Mouse (Mus musculus) lung, adult 2 months (tissue): ENCODE measurements around the gene Swi5. TPM values are rescaled to one million over a fixed set of nuclear protein-coding genes. Genes with fewer than 3 reads are reported as not detected.

Experiments used
- DNase-seq: peaks from one replicate; pipeline ENCODE4 v3.0.0; 2022
- H3K4me1 ChIP-seq: fragments of 200-500 bp; 2 replicates; pipeline ENCODE4 v1.6.1; 2011; ENCODE audit warnings: low read length; ENCODE audit not compliant: control insufficient read depth, insufficient read depth
- H3K4me3 ChIP-seq: fragments of 200-500 bp; replicated peaks from 2 replicates; pipeline ENCODE3; 2011; ENCODE audit warnings: low read depth, mild to moderate bottlenecking, control low read depth, low read length; ENCODE audit errors: extremely low read depth
- CTCF ChIP-seq: fragments of 200-500 bp; IDR thresholded peaks from 2 replicates; pipeline ENCODE4 v1.5.1; 2011; ENCODE audit warnings: mild to moderate bottlenecking, low read length, control low read depth; ENCODE audit not compliant: insufficient read depth
- POLR2A ChIP-seq: fragments of 200-500 bp; IDR thresholded peaks from 2 replicates; pipeline ENCODE4 v1.6.1; 2011; ENCODE audit warnings: low read depth, mild to moderate bottlenecking, control low read depth, low read length, borderline replicate concordance; ENCODE audit errors: extremely low read depth
- WGBS: fragments of 180-500 bp; shearing (Covaris S2); methylation state at CpG from one replicate; pipeline ENCODE4 v1.1.7; 2018; 5-methylcytosine and 5-hydroxymethylcytosine counted together
- polyA plus RNA-seq: library from polyadenylated mRNA; depleted of rRNA; stranded (reverse); fragments of >200 nt; gene quantifications from 2 replicates; pipeline ENCODE4 v1.2.3, GENCODE M21; 2012

Gene Swi5
- polyA plus RNA-seq, 1 experiment: 135 TPM

DNA sequence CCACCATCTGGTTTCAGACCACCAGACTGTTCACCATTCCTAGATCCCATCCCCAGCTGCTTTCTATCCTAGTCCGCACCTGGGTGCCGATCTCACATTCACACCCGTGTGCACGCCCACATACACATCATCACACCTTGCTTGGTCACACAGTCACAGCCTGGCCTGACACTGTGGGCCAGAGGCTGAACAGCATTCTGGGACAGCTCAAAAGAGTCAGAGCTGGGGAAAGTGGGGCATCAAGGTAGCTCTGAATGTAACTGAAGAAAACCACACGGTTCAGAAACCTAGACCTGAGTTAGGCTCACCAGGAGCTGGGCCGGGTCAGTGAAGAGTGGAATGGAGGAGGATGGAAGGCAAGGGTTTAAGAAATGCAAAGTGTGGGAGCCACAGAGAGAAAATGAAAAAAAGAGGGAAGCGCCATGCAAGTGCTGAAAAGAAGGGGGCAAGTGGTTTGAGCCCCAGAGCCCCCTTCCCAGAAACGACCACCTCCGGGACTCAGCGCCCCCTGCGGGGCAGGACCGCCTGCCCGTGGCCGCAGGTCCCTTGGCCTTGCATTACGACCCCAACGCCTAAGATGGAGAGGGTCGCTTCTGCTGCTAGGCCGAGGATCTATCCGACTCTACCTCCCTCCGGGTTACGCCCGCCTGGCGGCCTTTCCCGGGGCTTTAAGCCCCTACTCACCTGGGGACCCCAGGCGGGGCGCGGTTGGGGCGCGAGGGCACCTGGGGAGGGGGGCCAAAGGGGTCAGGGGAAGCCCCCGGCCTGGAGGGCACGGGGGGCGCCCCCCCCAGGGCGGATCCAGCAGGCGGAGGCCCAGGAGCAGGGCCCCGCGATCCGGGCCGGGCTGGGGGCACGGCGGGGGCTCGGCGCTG is 23.8 kb upstream of the Swi5 start:
- Histone ChIP-seq H3K4me1 (peaks cover 8% of the 10 kb centered on the region; the same call in 1 of the 2 replicates), H3K4me3 (peak overlapping the region; percentile 10)
- no peak for DNase-seq
- TF ChIP-seq POLR2A (no peak), CTCF (no peak)
- WGBS: 14% methylated on average over 36 of the region's 42 CpGs

DNA sequence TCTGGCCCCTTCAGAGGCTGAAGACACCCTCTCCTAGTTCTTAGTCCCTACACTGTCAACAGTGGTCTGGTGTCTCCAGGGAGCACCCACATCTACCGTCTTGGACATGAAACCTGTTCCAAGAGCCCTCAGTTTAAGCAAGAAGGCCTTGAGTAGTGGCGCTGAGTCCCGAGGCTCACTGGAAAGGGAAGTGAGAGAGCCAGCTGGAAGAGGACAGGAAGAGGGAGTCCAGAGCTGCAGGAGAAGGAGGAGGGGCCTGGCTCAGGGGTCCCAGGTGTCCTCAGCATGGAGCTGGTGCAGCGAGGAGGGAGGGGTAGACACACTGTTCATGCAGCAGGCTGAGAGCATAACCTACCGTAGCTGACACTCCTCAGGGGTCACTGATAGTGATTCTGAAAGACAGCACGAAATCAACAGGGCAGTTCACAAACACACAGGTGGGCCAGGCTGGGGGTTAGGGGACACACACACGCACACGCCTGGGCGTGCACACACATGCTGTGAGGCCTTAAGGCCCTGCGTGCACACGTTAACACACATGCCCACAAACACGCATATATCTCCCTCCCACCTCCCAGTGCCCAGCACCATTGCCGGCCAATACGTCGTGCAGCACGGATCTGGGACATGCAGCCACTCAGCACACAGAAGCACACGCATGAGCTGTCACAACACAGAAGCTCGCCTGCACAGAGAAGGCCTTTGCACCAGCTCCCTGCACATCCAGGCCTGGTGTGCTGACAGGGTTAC is 22.4 kb upstream of the Swi5 start:
- no peak for TF ChIP-seq CTCF
- peaks cover 5% of the 10 kb centered on the region; the same call in 1 of the 2 replicates for H3K4me1 ChIP-seq
- WGBS: 86% methylated on average over 18 of the region's 18 CpGs
- no peak overlapping the region for H3K4me3 ChIP-seq
- DNase-seq: no peak

DNA sequence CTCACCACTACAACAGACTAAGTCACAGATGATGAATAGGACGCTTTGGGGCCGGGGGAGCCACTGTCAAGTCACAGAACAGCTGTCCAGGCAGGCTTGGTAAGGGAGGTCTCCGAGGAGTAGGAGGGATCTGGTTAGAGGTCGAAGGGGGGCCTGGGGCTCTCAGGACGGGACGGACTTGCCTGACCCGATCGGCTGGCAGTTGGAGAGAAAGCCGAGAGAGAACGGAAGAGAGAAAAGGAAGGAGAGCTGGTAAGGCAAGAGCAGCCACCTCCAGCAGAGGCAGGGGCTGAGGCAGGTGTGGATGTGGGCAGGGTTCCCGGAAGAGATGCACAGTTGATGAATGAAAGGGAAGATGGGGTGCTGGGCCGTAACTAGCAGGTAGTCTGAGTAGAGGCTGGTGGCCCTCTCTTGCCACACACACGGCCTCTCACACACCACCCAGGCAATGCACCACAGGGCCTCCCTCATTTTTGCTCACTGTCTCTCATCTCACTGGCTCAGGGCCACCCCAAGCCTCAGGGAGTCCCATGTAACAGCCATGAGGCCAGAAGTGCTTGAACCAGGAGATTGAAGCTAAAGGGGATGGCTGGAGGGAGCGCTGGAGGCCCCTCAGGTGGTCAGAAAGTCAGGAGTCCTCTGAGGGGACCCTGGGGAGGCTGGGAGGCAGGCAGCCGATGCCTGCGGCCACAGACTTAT is 21.1 kb upstream of the Swi5 start:
- no peak overlapping the region for H3K4me3 ChIP-seq
- no peak for DNase-seq
- 92% methylated on average over 16 of the region's 16 CpGs for WGBS
- peaks cover 5% of the 10 kb centered on the region; the same call in 1 of the 2 replicates for H3K4me1 ChIP-seq
- TF ChIP-seq POLR2A (no peak), CTCF (no peak)

DNA sequence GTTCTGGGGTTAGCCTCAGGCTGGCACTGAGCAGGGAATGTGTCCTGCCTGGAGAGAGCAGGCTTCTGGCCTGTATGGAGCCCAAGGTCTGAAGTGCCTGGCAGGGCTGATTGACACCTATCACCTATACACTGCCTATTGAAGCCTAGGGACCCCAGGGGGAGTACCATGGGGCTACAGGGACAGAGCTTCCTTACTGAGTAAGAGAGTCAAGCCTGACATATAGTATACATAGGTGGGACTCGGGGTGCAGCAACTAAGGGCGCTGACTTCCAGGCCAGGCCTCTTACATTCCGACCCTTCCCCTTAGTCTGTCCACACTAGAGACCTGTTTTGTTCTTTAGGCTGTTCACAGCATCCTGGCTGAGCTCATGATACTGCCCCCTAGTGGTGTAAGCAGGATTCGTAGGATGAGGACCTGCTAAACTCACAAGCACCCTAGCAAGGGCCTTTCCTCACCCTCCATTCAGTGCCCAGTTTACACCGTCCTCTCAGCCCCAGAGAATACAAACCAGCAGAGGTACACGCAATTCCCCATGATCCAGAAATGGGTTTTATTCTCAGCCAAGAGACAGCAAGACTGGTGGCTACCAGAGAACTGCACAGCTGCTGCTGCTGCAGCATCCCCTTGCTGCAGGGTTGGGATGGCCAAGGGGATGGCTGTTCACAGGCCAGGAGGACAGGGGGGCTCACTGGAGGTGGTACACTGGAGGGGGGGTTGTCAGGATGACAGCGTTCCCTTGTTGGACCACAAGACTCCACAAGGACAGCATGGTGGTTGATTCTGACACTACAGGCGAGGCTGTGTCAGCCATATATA is 20.3 kb upstream of the Swi5 start:
- WGBS: 57% methylated on average over 8 of the region's 8 CpGs
- TF ChIP-seq POLR2A (no peak), CTCF (peak; percentile 72)
- Histone ChIP-seq H3K4me3 (no peak overlapping the region), H3K4me1 (peaks cover 5% of the 10 kb centered on the region; the same call in 1 of the 2 replicates)
- no peak for DNase-seq

DNA sequence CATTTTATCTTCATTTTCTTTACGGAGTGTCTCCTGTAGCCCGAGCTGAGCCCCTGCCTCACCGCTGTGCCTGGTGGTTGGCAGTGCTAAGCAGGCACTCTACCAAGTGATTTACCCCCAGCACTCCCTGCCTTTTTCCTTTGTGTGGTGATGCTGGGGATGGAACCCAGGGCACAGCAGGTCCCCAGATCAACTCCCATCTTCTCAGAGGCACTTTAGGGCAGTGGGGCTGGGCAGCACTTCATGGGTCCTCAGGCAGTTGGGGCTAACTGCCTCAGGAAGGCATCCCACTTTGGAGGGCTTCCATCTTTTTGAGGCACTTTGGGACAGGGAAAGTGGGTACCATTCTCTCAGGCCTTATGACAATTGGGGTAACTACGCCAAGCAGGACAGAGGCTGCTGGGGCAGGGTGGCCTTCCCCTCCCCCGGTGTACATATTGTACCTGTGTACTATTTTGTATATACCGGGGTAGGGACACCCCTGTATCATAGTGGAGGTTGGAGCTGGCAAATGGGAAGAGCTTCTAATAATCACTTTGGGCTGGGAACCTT is 19.4 kb upstream of the Swi5 start:
- 87% methylated on average over 6 of the region's 6 CpGs for WGBS

DNA sequence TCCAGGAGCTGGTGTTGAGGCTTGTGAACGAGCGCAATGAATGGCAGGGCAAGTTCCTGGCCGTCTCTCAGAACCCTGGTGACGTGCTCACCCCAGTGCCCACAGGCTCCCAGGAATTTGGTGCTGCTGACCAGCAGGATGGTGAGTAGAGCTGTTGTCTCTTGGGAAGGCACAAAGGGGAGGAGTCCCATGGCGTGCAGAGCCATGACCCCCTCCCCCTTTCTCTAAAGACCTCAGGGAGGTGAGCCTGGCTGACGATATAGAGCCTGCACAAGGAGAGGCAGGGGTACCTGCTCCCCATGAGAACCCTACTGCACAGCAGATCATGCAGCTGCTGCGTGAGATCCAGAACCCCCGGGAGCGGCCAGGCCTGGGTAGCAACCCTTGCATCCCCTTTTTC is 18.3 kb upstream of the Swi5 start:
- no peak for DNase-seq
- H3K4me1 ChIP-seq: no peaks in the 10 kb centered on the region
- TF ChIP-seq CTCF: no peak
- WGBS: 92% methylated on average over 9 of the region's 9 CpGs
- no peak overlapping the region for H3K4me3 ChIP-seq

More for the DNA sequence above, 19.4 kb upstream of the Swi5 start:
- DNase-seq: no peak
- Histone ChIP-seq H3K4me1 (peaks cover 5% of the 10 kb centered on the region; the same call in 1 of the 2 replicates), H3K4me3 (no peak overlapping the region)
- TF ChIP-seq POLR2A: no peak
- TF ChIP-seq CTCF: no peak

DNA sequence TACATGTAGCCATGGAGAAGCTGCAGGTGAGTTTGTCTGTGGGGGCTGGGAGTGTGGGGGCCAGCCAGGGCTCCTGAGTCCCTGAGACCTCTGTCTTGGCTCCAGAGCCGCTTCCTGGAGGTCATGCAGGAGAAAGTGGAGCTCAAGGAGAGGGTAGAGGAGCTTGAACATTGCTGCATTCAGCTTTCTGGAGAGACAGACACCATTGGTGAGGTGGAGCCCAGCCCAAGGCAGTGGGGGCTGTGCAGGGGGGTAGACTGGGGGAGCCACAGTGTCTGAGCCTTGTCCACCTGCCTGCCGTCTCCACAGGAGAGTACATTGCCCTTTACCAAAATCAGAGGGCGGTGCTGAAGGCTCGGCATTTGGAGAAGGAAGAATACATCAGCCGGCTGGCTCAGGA is 17.8 kb upstream of the Swi5 start:
- Histone ChIP-seq H3K4me3 (no peak overlapping the region), H3K4me1 (no peaks in the 10 kb centered on the region)
- WGBS: 90% methylated on average over 5 of the region's 5 CpGs
- DNase-seq: no peak
- no peak for TF ChIP-seq CTCF
- TF ChIP-seq POLR2A: no peak

DNA sequence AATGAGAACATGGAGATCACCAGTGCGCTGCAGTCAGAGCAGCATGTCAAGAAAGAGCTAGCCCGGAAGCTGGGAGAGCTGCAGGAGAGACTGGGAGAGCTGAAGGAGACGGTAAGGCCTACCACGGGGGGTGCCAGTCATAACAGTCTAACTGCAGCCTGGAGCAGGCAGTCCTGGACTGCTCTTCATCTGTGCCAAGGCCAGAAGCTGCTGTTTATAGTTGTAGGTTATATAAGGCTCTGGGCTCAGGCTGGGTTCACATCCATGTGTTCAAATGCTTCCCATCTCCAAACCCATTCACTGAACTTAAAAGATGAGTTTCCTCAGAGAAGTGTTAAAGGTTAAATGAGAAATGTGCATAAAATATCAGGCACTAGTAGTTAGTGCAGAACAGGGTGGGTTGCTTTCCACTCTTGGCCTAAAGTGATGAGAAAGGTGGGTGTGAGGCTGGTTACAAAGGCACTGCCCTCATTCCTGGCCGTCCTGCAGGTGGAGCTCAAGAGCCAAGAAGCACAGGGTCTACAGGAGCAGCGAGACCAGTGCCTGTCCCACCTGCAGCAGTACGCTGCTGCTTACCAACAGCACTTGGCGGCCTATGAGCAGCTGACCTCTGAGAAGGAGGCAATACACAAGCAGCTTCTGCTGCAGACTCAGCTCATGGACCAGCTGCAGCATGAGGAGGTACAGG is 16.4 kb upstream of the Swi5 start:
- TF ChIP-seq POLR2A: no peak
- TF ChIP-seq CTCF: peak; percentile 78
- DNase-seq: no peak
- H3K4me1 ChIP-seq: no peaks in the 10 kb centered on the region
- H3K4me3 ChIP-seq: no peak overlapping the region
- WGBS: 64% methylated on average over 8 of the region's 8 CpGs

DNA sequence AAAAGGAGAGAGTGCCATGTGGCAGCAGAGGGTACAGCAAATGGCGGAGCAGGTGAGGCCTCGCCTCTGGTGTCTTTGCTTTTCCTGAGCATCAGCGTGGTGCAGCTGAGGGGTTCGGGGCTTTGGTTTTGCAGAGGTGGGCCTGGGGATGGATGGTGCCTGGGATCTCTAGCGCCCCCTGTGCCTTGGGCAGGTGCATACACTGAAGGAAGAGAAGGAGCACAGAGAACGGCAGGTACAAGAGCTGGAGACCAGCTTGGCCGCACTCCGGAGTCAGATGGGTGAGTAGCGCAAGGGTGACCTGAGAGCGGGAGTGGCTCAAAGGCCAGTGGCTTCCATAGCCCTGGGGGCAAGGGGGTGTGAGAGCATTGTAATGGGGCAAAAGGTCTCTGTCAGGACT is 15.1 kb upstream of the Swi5 start:
- 84% methylated on average over 10 of the region's 10 CpGs for WGBS
- no peak overlapping the region for H3K4me3 ChIP-seq
- no peaks in the 10 kb centered on the region for H3K4me1 ChIP-seq
- no peak for DNase-seq
- TF ChIP-seq POLR2A (no peak), CTCF (0 out of 2 replicates have a peak, but pooled peaks have one; percentile 20)
